Mouse (Mus musculus) limb, embryonic 12.5 days (tissue): ENCODE measurements at regions not wholly inside any gene's neighbourhood (a gene's known extent, or its start where the extent isn't known, plus 50 kb on each side); places are given as distances from the start of the nearest gene placed in this dataset.

Experiments
- ATAC-seq: fragments of 200-750 bp; cut with Nextera tagmentation; 2 replicates; pipeline ENCODE4 v1.8.0; 2017; ENCODE audit warnings: low read depth, moderate TSS enrichment; ENCODE audit not compliant: insufficient number of reproducible peaks, insufficient read depth, low FRiP score, low TSS enrichment
- H3K27ac ChIP-seq: fragments of 300-500 bp; sonication (generic); 2 replicates; pipeline ENCODE4 v1.5.1; 2016; ENCODE audit warnings: mild to moderate bottlenecking, moderate library complexity
- H3K27me3 ChIP-seq: fragments of 300-500 bp; sonication (generic); 2 replicates; pipeline ENCODE4 v1.6.1; 2016; ENCODE audit warnings: mild to moderate bottlenecking, moderate library complexity
- H3K36me3 ChIP-seq: fragments of 300-500 bp; sonication (generic); 2 replicates; pipeline ENCODE4 v1.6.1; 2016; ENCODE audit warnings: mild to moderate bottlenecking, moderate library complexity
- H3K4me1 ChIP-seq: fragments of 300-500 bp; sonication (generic); replicated peaks from 2 replicates; pipeline ENCODE4 v1.6.1; 2016
- H3K4me2 ChIP-seq: fragments of 300-500 bp; sonication (generic); 2 replicates; pipeline ENCODE4 v1.6.1; 2016; ENCODE audit warnings: mild to moderate bottlenecking, moderate library complexity
- H3K4me3 ChIP-seq: fragments of 300-500 bp; sonication (generic); replicated peaks from 2 replicates; pipeline ENCODE4 v1.5.1; 2016; ENCODE audit warnings: mild to moderate bottlenecking
- H3K9ac ChIP-seq: fragments of 300-500 bp; sonication (generic); replicated peaks from 2 replicates; pipeline ENCODE4 v1.6.1; 2016; ENCODE audit warnings: mild to moderate bottlenecking, moderate library complexity
- H3K9me3 ChIP-seq: fragments of 300-500 bp; sonication (generic); 2 replicates; pipeline ENCODE4 v1.6.1; 2016; ENCODE audit warnings: mild to moderate bottlenecking, moderate library complexity
- WGBS: fragments of 180-500 bp; shearing (Covaris S2); methylation state at CpG from one replicate; pipeline ENCODE4 v1.1.7; 2016; 5-methylcytosine and 5-hydroxymethylcytosine counted together

GRCm38 (mm10) chr9:14202551-14203306 is 72.1 kb upstream of the Sesn3 start:
- Histone ChIP-seq H3K9ac (no peak overlapping the region), H3K27me3 (no peaks in the 10 kb centered on the region), H3K4me1 (peaks cover 45% of the 10 kb centered on the region), H3K27ac (peak overlapping the region; percentile 73), H3K4me3 (no peak overlapping the region), H3K9me3 (no peaks in the 10 kb centered on the region), H3K4me2 (peak overlapping the region; percentile 13; the same call in 1 of the 2 replicates), H3K36me3 (no peaks in the 10 kb centered on the region)
- 56% methylated on average over 10 of the region's 10 CpGs for WGBS
- 0 out of 2 replicates have a peak, but pooled peaks have one; percentile 10 for ATAC-seq

- H3K36me3 ChIP-seq: no peaks in the 10 kb centered on the region
- peak overlapping the region; percentile 73 for H3K27ac ChIP-seq
- H3K9me3 ChIP-seq: no peaks in the 10 kb centered on the region
- WGBS: 32% methylated on average over 2 of the region's 2 CpGs
- peak; percentile 32; the same call in 1 of the 2 replicates for ATAC-seq
- H3K4me1 ChIP-seq: peaks cover 45% of the 10 kb centered on the region
- H3K27me3 ChIP-seq: no peaks in the 10 kb centered on the region
- peak overlapping the region; percentile 13 for H3K4me2 ChIP-seq
- no peak overlapping the region for H3K4me3 ChIP-seq
- no peak overlapping the region for H3K9ac ChIP-seq
Observed at GRCm38 (mm10) chr9:14203307-14203695, 71.6 kb upstream of the Sesn3 start.

DNA sequence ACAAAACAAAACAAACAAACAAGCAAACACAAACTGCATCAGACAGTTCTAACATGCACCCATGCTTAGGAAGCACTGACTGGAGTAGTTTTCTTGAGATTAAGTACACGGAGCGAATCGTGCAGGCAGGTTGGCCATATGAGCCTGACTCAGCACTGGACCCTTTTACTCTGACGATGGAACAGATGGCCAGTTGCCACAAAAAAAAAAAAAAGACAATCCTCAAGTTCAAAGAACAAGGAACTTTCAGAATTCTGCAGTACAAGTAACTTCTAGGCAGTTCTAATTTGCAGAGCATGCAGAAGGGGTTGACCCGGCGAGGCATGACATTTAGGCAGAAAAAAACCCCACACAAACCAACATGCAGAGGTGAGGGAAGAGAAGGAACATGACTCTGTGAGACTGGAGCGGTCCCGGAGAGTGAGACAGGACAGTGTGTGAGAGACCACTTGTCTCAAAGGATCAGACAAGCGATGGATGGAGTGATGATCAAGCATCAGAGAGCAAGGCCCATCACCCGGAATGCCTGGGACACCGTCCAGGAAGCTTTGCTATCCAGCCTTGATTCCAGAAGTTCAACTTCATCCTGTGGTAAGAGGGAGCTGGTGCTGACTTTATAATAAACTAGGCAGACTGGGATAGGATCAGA is 71.0 kb upstream of the Sesn3 start:
- Histone ChIP-seq H3K4me3 (no peak overlapping the region), H3K4me1 (peaks cover 45% of the 10 kb centered on the region), H3K9me3 (no peaks in the 10 kb centered on the region), H3K36me3 (no peaks in the 10 kb centered on the region), H3K9ac (no peak overlapping the region), H3K27ac (peak overlapping the region; percentile 73), H3K27me3 (no peaks in the 10 kb centered on the region), H3K4me2 (no peak overlapping the region)
- WGBS: 62% methylated on average over 11 of the region's 11 CpGs
- ATAC-seq: no peak

DNA sequence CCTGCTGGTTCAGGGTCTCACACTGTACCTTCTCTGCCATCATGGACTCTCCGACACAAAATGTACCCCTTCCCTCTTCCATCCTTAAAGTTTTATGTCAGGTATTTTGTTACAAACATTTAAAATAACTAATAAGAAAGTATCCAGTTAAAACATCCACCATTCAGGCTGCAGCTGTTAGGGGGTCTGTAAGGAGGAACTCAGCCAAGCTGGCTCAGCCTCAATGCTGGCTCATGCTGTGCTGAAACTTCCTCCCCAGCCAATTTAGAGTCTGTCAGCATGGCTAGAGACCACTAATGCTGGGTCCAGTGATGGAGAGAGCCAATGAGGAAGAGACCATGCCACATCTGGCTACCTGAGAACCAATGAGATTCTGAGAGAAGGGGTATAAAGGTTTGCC is 70.0 kb upstream of the Sesn3 start:
- Histone ChIP-seq H3K9ac (no peak overlapping the region), H3K36me3 (no peaks in the 10 kb centered on the region), H3K4me1 (peaks cover 45% of the 10 kb centered on the region), H3K9me3 (no peaks in the 10 kb centered on the region), H3K27me3 (no peaks in the 10 kb centered on the region), H3K4me2 (no peak overlapping the region), H3K4me3 (no peak overlapping the region), H3K27ac (no peak overlapping the region)
- 73% methylated on average over 1 of the region's 1 CpGs for WGBS
- no peak for ATAC-seq

GRCm38 (mm10) chr9:14206838-14207560 is 67.9 kb upstream of the Sesn3 start:
- Histone ChIP-seq H3K36me3 (no peaks in the 10 kb centered on the region), H3K27ac (no peak overlapping the region), H3K4me1 (peaks cover 37% of the 10 kb centered on the region), H3K9me3 (no peaks in the 10 kb centered on the region), H3K4me3 (no peak overlapping the region), H3K4me2 (no peak overlapping the region), H3K9ac (no peak overlapping the region), H3K27me3 (no peaks in the 10 kb centered on the region)
- ATAC-seq: no peak
- 88% methylated on average over 16 of the region's 16 CpGs for WGBS

DNA sequence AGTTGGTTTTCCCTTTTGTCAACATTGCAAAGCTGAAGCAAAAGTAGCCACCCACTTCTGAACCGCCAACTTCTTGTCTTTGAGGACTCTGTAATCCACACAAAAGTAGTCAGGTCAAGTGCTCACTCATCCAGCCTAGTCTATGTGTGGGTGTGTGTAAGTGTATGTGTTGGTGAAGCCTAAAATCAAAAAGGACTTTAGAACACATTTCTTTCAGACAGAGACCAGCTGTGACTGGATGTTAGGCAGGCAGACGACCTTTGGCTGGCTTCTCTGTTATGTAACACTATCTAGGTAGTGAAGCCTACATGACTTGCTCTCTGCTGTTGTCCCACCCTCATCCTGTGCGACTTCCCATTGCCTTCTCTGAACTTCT is 67.3 kb upstream of the Sesn3 start:
- Histone ChIP-seq H3K27ac (no peak overlapping the region), H3K36me3 (no peaks in the 10 kb centered on the region), H3K9me3 (no peaks in the 10 kb centered on the region), H3K9ac (no peak overlapping the region), H3K4me1 (peaks cover 35% of the 10 kb centered on the region), H3K27me3 (no peaks in the 10 kb centered on the region), H3K4me2 (no peak overlapping the region), H3K4me3 (no peak overlapping the region)
- ATAC-seq: no peak
- WGBS: 81% methylated on average over 3 of the region's 3 CpGs

DNA sequence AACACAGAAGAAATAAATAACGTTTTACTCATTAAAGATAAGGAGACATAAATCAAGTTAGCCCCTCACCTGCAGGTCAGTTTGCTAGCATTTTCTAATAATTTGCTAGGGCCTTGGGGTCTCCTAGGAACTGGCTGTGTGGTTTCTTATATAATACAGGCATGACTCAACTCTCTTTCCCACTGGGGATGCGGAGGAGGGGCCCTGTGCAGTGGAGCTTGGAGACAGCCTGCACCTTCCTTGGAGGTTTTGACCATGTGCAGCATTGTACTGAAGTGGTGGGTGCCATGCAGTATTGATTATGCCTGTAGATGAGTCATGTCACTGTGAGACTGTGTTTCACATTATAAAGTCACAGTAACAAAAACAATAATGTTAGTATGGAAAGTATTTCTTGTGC is 61.6 kb upstream of the Sesn3 start:
- Histone ChIP-seq H3K27ac (no peak overlapping the region), H3K36me3 (no peaks in the 10 kb centered on the region), H3K9me3 (no peaks in the 10 kb centered on the region), H3K9ac (no peak overlapping the region), H3K4me3 (no peak overlapping the region), H3K27me3 (no peaks in the 10 kb centered on the region), H3K4me1 (no peaks in the 10 kb centered on the region), H3K4me2 (no peak overlapping the region)
- 86% methylated on average over 2 of the region's 2 CpGs for WGBS
- ATAC-seq: no peak

- no peak overlapping the region for H3K27ac ChIP-seq
- H3K36me3 ChIP-seq: no peaks in the 10 kb centered on the region
- no peaks in the 10 kb centered on the region for H3K9me3 ChIP-seq
- no peaks in the 10 kb centered on the region for H3K27me3 ChIP-seq
- WGBS: 71% methylated on average over 5 of the region's 5 CpGs
- H3K4me1 ChIP-seq: no peaks in the 10 kb centered on the region
- no peak for ATAC-seq
- no peak overlapping the region for H3K4me3 ChIP-seq
- no peak overlapping the region for H3K9ac ChIP-seq
- H3K4me2 ChIP-seq: no peak overlapping the region
Observed at GRCm38 (mm10) chr9:14215171-14215782, 59.6 kb upstream of the Sesn3 start.

- no peaks in the 10 kb centered on the region for H3K36me3 ChIP-seq
- no peak for ATAC-seq
- H3K27me3 ChIP-seq: no peaks in the 10 kb centered on the region
- H3K9ac ChIP-seq: no peak overlapping the region
- H3K4me1 ChIP-seq: no peaks in the 10 kb centered on the region
- no peak overlapping the region for H3K4me2 ChIP-seq
- no peak overlapping the region for H3K4me3 ChIP-seq
- 81% methylated on average over 5 of the region's 5 CpGs for WGBS
- H3K27ac ChIP-seq: no peak overlapping the region
- H3K9me3 ChIP-seq: no peaks in the 10 kb centered on the region
Observed at GRCm38 (mm10) chr9:14215961-14216360, 58.9 kb upstream of the Sesn3 start.

- no peaks in the 10 kb centered on the region for H3K36me3 ChIP-seq
- ATAC-seq: no peak
- no peak overlapping the region for H3K4me2 ChIP-seq
- 52% methylated on average over 2 of the region's 2 CpGs for WGBS
- H3K4me1 ChIP-seq: no peaks in the 10 kb centered on the region
- H3K9ac ChIP-seq: no peak overlapping the region
- no peak overlapping the region for H3K27ac ChIP-seq
- H3K9me3 ChIP-seq: no peaks in the 10 kb centered on the region
- no peak overlapping the region for H3K4me3 ChIP-seq
- no peaks in the 10 kb centered on the region for H3K27me3 ChIP-seq
Observed at GRCm38 (mm10) chr9:14222936-14223335, 51.9 kb upstream of the Sesn3 start.
